Mouse (Mus musculus) cortical plate, adult 2 months (tissue): Measurements from ENCODE around the gene Sbno2. TPM values are rescaled to one million over a fixed set of nuclear protein-coding genes. Genes with fewer than 3 reads are reported as not detected.

Experiments used
- H3K27ac ChIP-seq: fragments of 200-500 bp; 2 replicates; pipeline ENCODE4 v1.5.1; 2012; ENCODE audit warnings: low read length, control low read depth, inconsistent platforms; ENCODE audit not compliant: insufficient read depth
- H3K4me1 ChIP-seq: fragments of 200-500 bp; 2 replicates; pipeline ENCODE4 v1.6.1; 2011; ENCODE audit warnings: low read length; ENCODE audit not compliant: control insufficient read depth, insufficient read depth
- H3K4me3 ChIP-seq: fragments of 200-500 bp; 2 replicates; pipeline ENCODE4 v1.5.1; 2011; ENCODE audit warnings: mild to moderate bottlenecking, low read length, control low read depth; ENCODE audit not compliant: insufficient read depth
- CTCF ChIP-seq: fragments of 200-500 bp; IDR thresholded peaks from 2 replicates; pipeline ENCODE4 v1.5.1; 2011; ENCODE audit warnings: mild to moderate bottlenecking, control low read depth, low read length; ENCODE audit not compliant: insufficient read depth; ENCODE audit errors: extremely low read depth
- POLR2A ChIP-seq: fragments of 200-500 bp; IDR thresholded peaks from 2 replicates; pipeline ENCODE4 v1.6.1; 2011; ENCODE audit warnings: mild to moderate bottlenecking, low read length, control low read depth; ENCODE audit not compliant: insufficient read depth; ENCODE audit errors: extremely low read depth
- polyA plus RNA-seq: library from polyadenylated mRNA; depleted of rRNA; stranded (reverse); fragments of >200 nt; gene quantifications from 2 replicates; pipeline ENCODE4 v1.2.3, GENCODE M21; 2012

Gene Sbno2
- polyA plus RNA-seq, 1 experiment: 22.9 TPM

DNA sequence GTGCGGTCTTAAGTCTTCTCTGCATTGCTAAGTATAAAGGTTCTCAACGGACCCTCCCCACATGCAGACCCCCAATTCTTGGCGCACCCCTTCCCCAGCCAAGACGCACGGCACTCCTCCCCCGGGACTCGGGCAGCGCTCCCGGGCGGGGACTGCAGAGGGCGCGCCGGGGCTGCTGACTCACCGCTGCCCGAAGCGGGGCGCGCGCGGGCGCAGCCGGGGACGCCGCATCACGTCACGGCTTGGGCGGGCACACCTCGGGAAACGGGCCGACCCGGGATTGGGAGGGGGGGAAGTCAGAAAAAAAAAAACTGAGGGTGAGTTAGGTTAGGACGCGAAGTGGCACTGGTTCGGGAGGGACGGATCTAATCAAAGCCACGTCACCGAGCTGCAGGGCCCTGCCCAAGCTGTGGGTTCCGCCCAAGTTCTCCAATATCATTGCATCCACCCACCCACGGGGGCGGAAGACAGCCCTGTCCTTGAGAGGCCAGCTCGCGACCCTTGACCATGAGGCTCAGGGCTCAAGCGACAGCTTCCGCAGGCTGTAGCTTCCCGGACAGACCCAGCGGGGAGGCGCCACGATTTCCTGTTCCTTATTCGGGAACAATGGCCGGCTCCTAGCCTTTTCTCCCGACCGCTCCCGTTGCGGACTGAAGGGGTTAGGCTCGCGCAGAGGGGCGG lies 43.4 kb upstream of the Sbno2 start:
- H3K27ac ChIP-seq: peak overlapping the region; percentile 93
- TF ChIP-seq POLR2A: no peak
- peak; percentile 32; the same call in 1 of the 2 replicates for TF ChIP-seq CTCF
- peaks cover 2% of the 10 kb centered on the region; the same call in 1 of the 2 replicates for H3K4me1 ChIP-seq
- H3K4me3 ChIP-seq: peak overlapping the region; percentile 86

DNA sequence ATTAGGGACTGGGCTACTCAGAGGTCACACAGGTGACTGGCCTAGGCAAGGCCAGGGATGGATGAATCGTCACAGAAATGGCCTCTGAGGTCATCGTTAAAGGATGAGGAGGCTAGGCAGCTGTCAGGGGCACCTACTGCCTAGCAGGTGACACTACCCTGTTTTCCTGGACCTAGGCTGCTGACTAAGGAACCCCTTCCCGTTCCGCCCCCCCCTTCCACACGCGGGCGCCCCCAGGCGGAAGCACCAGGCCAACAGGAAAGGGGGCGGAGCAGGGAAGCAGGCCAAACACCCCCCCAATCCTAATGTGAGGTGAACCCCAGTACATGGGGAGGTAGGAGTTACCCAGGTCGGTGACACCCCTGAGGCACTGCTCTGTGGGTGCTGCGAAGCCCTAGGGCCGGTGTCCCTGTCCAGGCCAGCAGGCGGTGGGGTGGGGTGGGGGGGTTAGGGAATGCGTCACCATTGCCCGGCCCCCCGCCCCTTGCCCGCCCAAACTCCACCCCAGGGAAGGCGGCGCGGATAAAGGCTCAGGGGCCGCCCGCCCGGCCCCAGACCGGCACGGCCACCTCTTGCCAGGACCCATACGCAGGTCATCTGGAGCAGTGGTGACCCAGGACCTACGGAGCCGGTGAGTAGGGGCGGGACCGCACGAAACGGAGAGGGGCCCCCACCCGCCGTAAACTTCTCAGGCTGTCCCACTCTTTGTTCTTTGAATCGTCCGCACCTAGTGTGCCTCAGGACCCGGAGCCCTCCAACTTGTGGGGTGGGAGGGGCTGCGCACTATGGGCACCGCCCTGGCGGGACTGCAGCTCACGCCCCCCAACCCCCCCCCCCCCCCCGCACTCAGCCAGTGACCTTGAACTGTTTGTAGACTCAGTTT lies 42.6 kb upstream of the Sbno2 start, which contains the start of gene Midn:
Gene Midn (plus strand): TSS at position 554 of the 883 bp plus-strand sequence.
- Histone ChIP-seq H3K4me1 (peaks cover 3% of the 10 kb centered on the region; the same call in 1 of the 2 replicates), H3K27ac (peak within 1 kb of the TSS; percentile 93), H3K4me3 (peak within 1 kb of the TSS; percentile 86)
- peak; percentile 25; the same call in 1 of the 2 replicates for TF ChIP-seq CTCF
- TF ChIP-seq POLR2A: peak; percentile 77

GRCm38 (mm10) chr10:80147146-80147718 lies 41.9 kb upstream of the Sbno2 start:
- H3K4me3 ChIP-seq: peak overlapping the region; percentile 86; the same call in 1 of the 2 replicates
- H3K27ac ChIP-seq: peak overlapping the region; percentile 4
- TF ChIP-seq POLR2A (no peak), CTCF (no peak)
- H3K4me1 ChIP-seq: peaks cover 3% of the 10 kb centered on the region; the same call in 1 of the 2 replicates

DNA sequence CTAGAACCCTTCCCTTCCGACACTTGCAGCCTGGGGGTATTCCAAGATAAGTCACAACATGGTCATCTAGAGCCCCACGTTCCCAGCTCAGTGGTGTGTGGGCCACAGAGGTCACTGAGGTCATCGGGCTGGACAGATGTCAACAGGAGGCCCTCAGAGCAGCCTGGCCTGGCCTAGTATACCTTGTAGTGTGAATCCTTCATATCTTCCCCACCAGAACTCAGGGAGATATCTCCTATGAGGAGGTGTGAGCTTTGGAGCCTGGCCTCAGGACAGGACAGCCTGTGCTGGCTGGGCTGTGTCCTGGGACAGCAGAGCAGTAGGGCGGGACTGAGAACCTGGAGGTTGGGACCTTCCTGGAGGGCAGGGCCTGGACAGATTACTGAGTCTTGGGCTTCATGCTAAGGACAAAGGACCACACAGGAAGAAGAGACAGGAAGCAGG lies 41.2 kb upstream of the Sbno2 start:
- Histone ChIP-seq H3K4me1 (peaks cover 3% of the 10 kb centered on the region; the same call in 1 of the 2 replicates), H3K27ac (peak overlapping the region; percentile 30; the same call in 1 of the 2 replicates)

GRCm38 (mm10) chr10:80145896-80146295 lies 40.5 kb upstream of the Sbno2 start:
- TF ChIP-seq POLR2A: 0 out of 2 replicates have a peak, but pooled peaks have one; percentile 2
- no peak for TF ChIP-seq CTCF
- H3K27ac ChIP-seq: no peak overlapping the region
- H3K4me3 ChIP-seq: no peak overlapping the region
- peaks cover 3% of the 10 kb centered on the region; the same call in 1 of the 2 replicates for H3K4me1 ChIP-seq

More for the DNA sequence above, 41.2 kb upstream of the Sbno2 start:
- TF ChIP-seq CTCF (no peak), POLR2A (no peak)
- no peak overlapping the region for H3K4me3 ChIP-seq

DNA sequence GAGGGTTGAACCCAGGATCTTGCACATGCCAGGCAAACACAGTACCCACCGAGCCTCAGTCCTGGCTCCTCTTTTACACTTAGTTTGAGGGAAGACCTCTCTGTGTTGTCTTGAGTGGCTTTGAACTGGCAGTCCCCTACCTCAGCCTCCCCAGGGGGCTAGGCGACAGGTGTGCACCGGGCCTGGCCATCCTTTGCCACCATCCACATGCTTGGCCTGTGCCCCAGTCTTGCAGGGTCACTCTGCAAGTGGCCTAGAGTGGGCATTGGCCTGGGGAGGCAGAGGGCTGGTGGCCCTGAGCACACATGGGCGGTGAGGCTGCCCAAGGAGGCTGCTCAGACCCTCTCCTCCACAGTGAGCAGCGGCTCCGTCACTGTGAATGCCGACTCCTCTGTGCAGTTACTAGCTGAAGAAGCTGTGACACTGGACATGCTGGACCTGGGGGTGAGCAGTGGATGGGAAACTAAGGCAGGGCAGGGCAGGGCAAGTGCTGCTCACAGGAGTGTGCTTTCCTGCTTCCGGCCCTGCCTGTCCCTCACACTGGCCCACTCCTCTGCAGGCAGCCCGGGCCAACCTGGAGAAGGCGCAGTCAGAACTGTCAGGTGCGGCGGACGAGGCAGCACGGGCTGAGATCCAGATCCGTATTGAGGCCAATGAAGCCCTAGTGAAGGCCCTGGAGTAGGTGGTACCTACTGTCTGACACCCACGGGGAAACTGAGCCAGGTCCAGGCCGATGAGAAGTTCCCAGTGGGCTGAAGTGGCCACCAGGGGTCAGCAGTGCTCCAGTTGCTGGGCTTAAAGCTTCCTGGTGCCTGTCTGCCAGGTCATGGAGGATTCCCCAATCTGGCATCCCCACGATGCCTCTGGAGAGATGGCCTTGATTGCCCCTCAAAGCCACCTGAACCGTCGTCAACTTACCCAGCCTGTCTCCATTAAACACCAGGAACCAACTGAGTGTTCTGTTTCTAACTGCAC lies 39.8 kb upstream of the Sbno2 start:
- Histone ChIP-seq H3K4me1 (peaks cover 3% of the 10 kb centered on the region; the same call in 1 of the 2 replicates), H3K4me3 (no peak overlapping the region), H3K27ac (no peak overlapping the region)
- TF ChIP-seq POLR2A (no peak), CTCF (peak; percentile 63)

GRCm38 (mm10) chr10:80144159-80144558 lies 38.8 kb upstream of the Sbno2 start:
- H3K4me3 ChIP-seq: no peak overlapping the region
- peaks cover 3% of the 10 kb centered on the region; the same call in 1 of the 2 replicates for H3K4me1 ChIP-seq
- no peak overlapping the region for H3K27ac ChIP-seq
- TF ChIP-seq CTCF (no peak), POLR2A (no peak)

GRCm38 (mm10) chr10:80143664-80144063 lies 38.3 kb upstream of the Sbno2 start:
- Histone ChIP-seq H3K27ac (no peak overlapping the region), H3K4me1 (peaks cover 3% of the 10 kb centered on the region; the same call in 1 of the 2 replicates), H3K4me3 (no peak overlapping the region)
- TF ChIP-seq CTCF: no peak
- no peak for TF ChIP-seq POLR2A

DNA sequence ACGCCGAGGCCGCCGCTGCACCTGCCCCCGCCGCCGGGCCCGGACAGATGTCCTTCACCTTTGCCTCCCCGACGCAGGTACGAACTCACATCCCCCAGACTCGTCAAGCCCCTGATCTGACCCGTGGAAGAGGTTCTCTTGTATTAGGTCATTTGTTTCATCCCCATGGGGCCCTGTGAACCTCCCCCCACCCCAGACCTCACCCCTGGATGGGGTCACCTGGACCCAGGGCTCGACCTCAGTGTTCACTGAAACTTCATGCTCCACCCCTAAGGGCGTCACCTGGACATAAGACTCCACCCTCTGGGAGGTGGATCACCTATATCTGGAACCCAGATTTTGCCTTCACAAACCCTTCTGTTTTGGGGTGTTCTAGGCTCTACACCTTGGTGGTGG lies 37.2 kb upstream of the Sbno2 start:
- Histone ChIP-seq H3K4me3 (peak overlapping the region; percentile 73), H3K4me1 (peaks cover 3% of the 10 kb centered on the region; the same call in 1 of the 2 replicates), H3K27ac (peak overlapping the region; percentile 80)
- TF ChIP-seq POLR2A: no peak
- TF ChIP-seq CTCF: no peak
